Mouse (Mus musculus) ovary, postnatal 10 days (tissue): ENCODE results near the gene Zkscan1.

Experiments used
- DNase-seq: peaks from one replicate; pipeline ENCODE4 v3.0.0; 2022; ENCODE audit warnings: low spot score

The Zkscan1 gene

GRCm38 (mm10) chr5:138117199-138118015 lies 32.5 kb downstream of the Zkscan1 start:
- DNase-seq: no peak

GRCm38 (mm10) chr5:138118041-138118440 lies 33.2 kb downstream of the Zkscan1 start:
- no peak for DNase-seq

DNA sequence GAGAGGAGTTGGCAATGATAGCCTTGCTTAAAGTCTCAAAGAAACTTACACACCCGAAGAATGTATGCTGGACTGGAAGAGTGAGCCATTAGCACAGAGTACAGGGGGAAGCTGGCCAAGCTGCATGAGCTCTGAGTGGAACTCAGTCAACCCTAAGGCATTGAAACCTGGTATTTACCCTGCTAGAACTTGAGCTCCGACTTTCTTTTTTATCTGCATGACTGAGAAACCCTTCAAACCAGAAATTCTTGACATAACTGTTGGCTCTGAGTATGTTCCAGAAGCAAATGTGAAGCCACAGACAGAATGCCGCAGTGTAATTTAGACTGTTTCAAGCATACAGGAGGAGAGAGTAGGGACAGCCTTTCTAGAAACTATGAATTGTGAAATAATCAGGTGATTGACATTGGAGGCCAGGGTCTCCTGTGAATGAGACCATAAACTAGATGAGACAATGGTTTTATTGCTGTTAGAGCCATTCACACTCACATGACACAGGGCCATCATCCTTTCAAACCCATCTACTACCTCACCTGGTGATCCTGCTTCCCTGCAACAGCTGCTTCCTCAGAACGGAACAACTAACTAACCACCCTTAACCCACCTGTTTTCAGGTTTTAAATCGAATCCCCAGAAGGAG lies 47.7 kb downstream of the Zkscan1 start:
- no peak for DNase-seq

DNA sequence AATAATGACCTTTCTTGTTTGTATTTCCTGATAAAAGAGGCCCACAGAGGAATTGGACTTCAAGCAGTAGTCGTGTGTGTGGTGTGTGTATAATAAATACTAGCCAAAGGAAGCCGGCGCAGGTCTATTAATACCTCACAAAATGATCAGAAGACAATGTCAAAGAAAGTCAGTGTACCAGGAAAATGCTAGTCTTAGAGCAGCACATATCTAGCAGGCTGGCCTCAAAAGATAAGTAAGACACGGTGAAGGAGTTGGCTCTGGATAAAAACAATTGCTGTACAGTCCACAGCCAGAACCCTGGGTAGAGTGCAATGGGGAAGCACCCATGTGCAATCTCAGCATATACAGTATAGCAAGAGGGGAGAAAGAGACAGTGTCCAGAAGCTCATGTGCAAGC lies 52.4 kb downstream of the Zkscan1 start:
- DNase-seq: no peak

- no peak for DNase-seq
These were observed 53.2 kb downstream of the Zkscan1 start for GRCm38 (mm10) chr5:138137935-138138549.

DNA sequence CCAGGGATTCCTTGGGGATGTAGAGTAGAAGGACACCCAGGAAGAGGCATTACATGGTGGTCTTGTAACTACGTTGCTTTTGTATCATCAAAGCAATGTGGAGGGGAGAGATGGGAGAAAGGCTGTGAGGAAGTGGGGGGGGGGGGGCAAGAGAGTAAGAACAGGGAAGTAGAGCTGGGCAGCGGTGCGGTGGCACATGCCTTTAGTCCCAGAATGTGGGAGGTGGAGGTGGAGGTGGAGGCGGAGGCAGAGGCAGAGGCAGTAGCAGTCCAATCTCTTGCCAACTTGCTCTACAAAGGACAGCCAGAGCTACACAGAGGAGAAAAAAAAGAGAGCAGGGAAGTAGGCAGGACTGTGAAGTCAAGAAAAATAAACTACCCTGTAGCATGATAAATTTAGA lies 53.7 kb downstream of the Zkscan1 start:
- no peak for DNase-seq

DNA sequence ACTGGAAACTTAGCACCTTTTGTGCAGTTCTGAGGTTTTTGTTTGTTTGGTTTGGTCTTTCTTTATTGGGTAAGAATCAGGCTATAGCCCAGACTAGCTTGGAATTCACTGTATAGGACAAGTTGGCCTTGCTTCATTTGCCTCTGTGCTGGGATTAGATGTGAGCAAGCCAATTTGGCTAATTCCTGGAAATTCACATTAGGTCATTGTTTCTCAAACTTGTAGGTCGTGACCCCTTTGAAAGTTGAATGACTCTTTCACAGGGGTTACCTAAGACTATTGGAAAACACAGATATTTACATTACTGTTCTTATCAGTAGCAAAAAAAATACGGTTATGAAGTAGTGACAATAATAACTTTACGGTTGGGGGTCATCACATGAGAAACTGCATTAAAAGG lies 69.5 kb downstream of the Zkscan1 start:
- no peak for DNase-seq

GRCm38 (mm10) chr5:138155443-138155976 lies 70.6 kb downstream of the Zkscan1 start, which contains the start of gene Zfp113:
TSS of gene Zfp113 (minus strand) at chr5:138155744.
- DNase-seq: peak; percentile 62
